Mouse (Mus musculus) kidney, adult 18-20 months (tissue): ENCODE measurements around the gene Kif12.

Experiments used
- DNase-seq: peaks from one replicate; pipeline ENCODE4 v3.0.0; 2021

The Kif12 gene

GRCm38 (mm10) chr4:63158192-63158591, 13.7 kb downstream of the Kif12 start:
- DNase-seq: peak; percentile 47

DNA sequence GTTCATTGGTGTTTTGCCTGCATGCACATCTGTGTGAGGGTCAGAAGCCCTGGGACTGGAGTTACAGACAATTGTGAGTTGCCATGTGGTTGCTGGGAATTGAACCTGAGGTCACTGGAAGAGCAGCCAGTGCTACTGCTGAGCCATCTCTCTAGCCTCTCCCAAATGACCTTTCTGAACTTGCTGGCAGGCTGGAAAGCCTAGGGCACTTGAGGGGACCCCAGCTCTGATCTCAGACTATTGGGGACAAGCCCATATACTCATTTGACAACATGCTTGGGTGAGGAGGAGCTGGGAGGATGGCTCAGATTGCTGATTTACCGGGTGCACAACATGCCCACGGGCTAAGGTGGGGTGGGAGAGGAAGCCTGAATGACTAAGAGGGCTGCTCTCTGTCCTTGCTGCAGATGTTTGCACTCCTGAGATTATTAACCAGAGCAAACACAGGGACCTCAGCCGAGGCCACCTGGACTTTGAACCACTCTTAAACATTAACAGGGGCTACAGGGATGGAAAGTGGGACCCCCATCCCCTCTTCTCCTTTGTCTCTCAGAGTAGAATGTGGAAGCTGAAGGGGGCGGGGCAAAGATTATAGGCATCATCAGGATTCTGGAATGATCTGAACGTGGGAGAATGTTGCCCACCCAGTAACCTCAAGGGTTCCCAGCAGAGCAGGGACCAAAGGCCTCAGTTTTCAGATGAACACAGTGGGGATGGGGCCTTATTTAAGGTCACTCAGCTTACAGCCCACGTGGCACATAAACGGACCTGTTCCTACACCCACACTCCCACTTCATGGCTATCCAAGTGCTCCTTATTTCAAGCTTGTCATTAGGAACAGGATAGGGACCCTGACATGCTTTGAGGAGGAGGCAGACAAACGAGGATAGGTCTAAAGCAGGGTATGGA, 15.0 kb downstream of the Kif12 start:
- peak; percentile 71 for DNase-seq

GRCm38 (mm10) chr4:63155596-63155995, 16.3 kb downstream of the Kif12 start:
- DNase-seq: no peak

GRCm38 (mm10) chr4:63154699-63155098, 17.2 kb downstream of the Kif12 start, which contains the start of gene Ambp:
TSS of gene Ambp (minus strand) at chr4:63154799.
- no peak for DNase-seq

- DNase-seq: no peak
These were observed 17.9 kb downstream of the Kif12 start for GRCm38 (mm10) chr4:63154028-63154427.

- no peak for DNase-seq
These were observed 20.8 kb downstream of the Kif12 start for GRCm38 (mm10) chr4:63151127-63151526.

DNA sequence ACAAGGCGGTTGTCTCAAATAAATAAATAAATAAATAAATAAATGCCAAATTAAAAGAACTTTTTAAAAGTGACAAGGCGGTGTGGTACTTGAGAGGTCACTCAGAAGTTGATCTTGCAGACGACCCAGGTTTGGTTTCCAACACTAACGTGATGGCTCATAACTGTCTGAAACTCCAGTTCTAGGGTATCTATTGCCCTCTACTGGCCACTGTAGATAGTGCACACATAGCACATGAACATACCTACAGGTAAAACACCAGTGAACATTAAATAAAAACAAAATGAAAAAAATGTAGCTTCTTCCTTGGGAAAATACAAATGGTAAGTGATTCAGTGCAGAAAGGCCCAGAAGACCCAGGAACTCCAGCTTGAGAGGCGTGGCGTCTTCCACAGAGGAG, 24.7 kb downstream of the Kif12 start:
- no peak for DNase-seq

DNA sequence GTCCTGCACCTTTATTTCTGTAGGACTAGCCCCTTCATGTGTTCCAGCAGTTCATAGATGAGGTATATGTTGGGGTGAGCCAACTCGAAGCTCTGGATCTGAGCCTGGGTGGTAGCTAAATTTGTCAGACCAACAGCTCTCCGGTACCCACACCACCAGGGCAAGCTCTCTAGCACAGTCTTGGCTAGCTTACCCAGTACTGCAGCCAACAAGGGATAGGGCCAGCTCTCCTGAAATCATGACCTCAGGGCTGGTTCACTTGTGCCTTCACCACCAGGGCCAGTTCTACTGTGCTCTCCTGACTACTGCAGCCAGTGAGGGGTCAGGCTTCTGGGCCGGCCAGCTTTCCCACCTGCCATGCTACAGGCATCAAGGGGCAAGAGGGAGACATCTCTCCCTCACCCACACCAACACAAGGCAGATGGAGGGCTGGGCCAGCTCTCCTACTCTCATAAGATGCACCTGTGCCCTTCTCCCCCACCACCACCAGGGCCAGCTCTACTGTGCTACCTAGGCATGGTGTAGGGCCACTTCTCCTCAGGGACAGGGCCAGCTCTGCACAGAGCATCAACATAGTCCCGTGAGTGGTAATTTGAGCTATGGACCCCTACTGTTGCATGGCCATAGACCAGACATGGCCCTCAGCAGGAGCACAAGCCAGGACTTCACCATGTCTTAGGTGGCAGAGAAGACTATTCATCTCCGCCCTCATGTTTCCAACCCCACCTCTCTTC, 41.9 kb downstream of the Kif12 start:
- DNase-seq: no peak

GRCm38 (mm10) chr4:63124861-63125466, 47.0 kb downstream of the Kif12 start:
- DNase-seq: no peak

- DNase-seq: peak; percentile 84
These were observed 53.1 kb downstream of the Kif12 start for GRCm38 (mm10) chr4:63118639-63119437.
